In genomic region chr1:127537204-127538038, GRCm38 (mm10) we compare ENCODE assay signal across 8 mouse cellular contexts.
A peak's percentile ranks its signal among the peaks of the same experiment; 100 is the strongest.
DNase-seq lines count a peak whose midpoint lies in the region; ATAC-seq and TF ChIP-seq lines count a peak whose summit lies in the region.

No protein-coding gene starts in this region.

- H3K4me2 ChIP-seq in kidney, postnatal 0 days (ENCODE audit: low read length), result peak overlapping the region; percentile 10; the same call in 1 of the 2 replicates
- H3K4me2 ChIP-seq in forebrain, embryonic 12.5 days, result peak overlapping the region; percentile 43

- peak; percentile 18 for DNase-seq in kidney, postnatal 0 days (ENCODE audit: low spot score)
- DNase-seq in kidney, adult 11 months, result no peak
- peak; percentile 39 for DNase-seq in left cerebral cortex, postnatal 10 days (ENCODE audit: extremely low spot score in 1 of 2, low spot score in 2 of 2)
- peak; percentile 59 for DNase-seq in retina, postnatal 1 day
- no peak for DNase-seq in urinary bladder, postnatal 36 days (ENCODE audit: low spot score in 2 of 2)
- no peak for DNase-seq in kidney, postnatal 36 days

- H3K4me3 ChIP-seq in kidney, postnatal 0 days (replicated peaks; ENCODE audit: low read depth, low read length), result no peak overlapping the region
- peak overlapping the region; percentile 9; the same call in 1 of the 2 replicates for H3K4me3 ChIP-seq in forebrain, embryonic 12.5 days (replicated peaks)

- no peaks in the 10 kb centered on the region for H3K36me3 ChIP-seq in kidney, postnatal 0 days (ENCODE audit: insufficient read depth, low read length)
- no peaks in the 10 kb centered on the region for H3K36me3 ChIP-seq in forebrain, embryonic 12.5 days (replicated peaks)

- no peaks in the 10 kb centered on the region for H3K27me3 ChIP-seq in kidney, postnatal 0 days (ENCODE audit: insufficient read depth, low read length)
- peaks cover 81% of the 10 kb centered on the region for H3K27me3 ChIP-seq in forebrain, embryonic 12.5 days

- H3K4me1 ChIP-seq in kidney, postnatal 0 days (replicated peaks; ENCODE audit: insufficient read depth, low read length), result no peaks in the 10 kb centered on the region
- H3K4me1 ChIP-seq in forebrain, embryonic 12.5 days, result peaks cover 38% of the 10 kb centered on the region

- H3K9me3 ChIP-seq in kidney, postnatal 0 days (replicated peaks; ENCODE audit: low read length), result no peaks in the 10 kb centered on the region
- no peaks in the 10 kb centered on the region for H3K9me3 ChIP-seq in forebrain, embryonic 12.5 days

- TF ChIP-seq CTCF in kidney, postnatal 0 days (IDR thresholded peaks at IDR 0.05; ENCODE audit: low read depth), result no peak

- H3K27ac ChIP-seq in kidney, postnatal 0 days, result no peak overlapping the region
- peak overlapping the region; percentile 78 for H3K27ac ChIP-seq in forebrain, embryonic 12.5 days

- WGBS in kidney, postnatal 0 days, result 27% methylated on average over 17 of the region's 17 CpGs
- 5% methylated on average over 17 of the region's 17 CpGs for WGBS in forebrain, embryonic 12.5 days

- no peak overlapping the region for H3K9ac ChIP-seq in kidney, postnatal 0 days (ENCODE audit: low read depth, low read length)
- H3K9ac ChIP-seq in forebrain, embryonic 12.5 days, result peak overlapping the region; percentile 26; the same call in 1 of the 2 replicates

- no peak for ATAC-seq in kidney, postnatal 0 days (replicated peaks; ENCODE audit: low FRiP score, low read depth)
- peak; percentile 77 for ATAC-seq in forebrain, embryonic 12.5 days (ENCODE audit: low FRiP score)
- no peak for ATAC-seq in CD4-positive, CD25-positive, alpha-beta regulatory T cell, adult 4 months

- intact Hi-C loops in left cerebral cortex, postnatal 10 days (cut with DNase I), result loop anchor here (10.0 kb wide), 1 partner anchor 137 kb away; the partner anchor contains the start of gene Tmem163

Comparison
In these comparisons a context has a peak if more than half of its experiments do, and no peak if none do; other contexts are left out.
1. DNase-seq: peak in kidney, postnatal 0 days (single experiment), left cerebral cortex, postnatal 10 days (2 of 2) and retina, postnatal 1 day (single experiment); none in kidney, adult 11 months (single experiment), urinary bladder, postnatal 36 days (0 of 2) and kidney, postnatal 36 days (0 of 2).